Mouse (Mus musculus): ENCODE results near the gene Vstm5. TPM values are rescaled to one million over a fixed set of nuclear protein-coding genes. Genes with fewer than 3 reads are reported as not detected.
"Not testable (repeated sequence)": the region's sequence is repeated elsewhere in the genome, so short reads cannot be mapped to it uniquely, and the experiment has no call there.

The Vstm5 gene
- total RNA-seq, 2 experiments from 2014 or later = 7.5 to 8.4 TPM

DNA sequence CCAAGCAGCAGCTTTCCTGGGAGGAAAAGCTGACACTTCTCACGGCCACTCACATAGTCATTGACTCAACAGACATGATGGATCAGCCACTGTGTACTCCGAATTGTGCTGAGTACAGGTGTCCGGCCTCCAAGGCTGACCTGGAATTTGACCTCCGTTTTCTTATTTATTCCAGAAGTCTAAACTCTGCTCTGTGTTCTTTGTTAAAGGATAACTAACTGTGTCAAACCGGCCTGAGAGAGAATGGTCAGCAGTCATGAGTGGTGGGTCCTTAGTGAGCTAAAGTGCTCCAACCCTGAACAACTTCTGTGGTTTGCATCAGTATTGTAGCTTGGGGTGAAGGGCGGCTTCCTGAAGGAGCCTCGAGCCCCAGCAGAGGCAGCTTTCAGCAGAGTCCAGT, 13.4 kb downstream of the Vstm5 start:
- intact Hi-C loops (cut with DNase I) = no loop called here
- no peak for DNase-seq (ENCODE audit: low spot score in 2 of 2)

DNA sequence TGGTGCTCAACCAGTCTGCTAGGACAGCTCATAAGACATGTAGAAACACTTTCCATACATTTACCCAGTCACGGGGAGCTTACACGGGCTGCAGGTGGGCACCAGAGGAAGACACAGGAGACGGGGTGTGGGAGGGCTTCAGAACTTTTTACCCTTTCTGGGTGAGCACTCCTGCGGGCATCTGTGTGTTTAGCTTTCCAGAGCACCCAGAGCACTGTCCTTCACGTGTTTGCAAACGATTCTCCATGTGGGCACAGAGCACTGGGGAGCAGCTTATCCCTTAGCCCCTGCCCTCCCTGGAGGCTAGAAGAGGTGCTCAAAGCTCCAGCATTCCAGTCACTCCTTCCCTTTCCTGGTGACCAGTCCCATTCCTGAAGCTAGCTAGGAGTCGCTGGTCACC, 15.7 kb downstream of the Vstm5 start:
- intact Hi-C loops (cut with DNase I) = no loop called here
- no peak for DNase-seq (ENCODE audit: low spot score in 2 of 2)

GRCm38 (mm10) chr9:15256214-15256613, 17.4 kb downstream of the Vstm5 start:
- intact Hi-C loops (cut with DNase I) = no loop called here
- DNase-seq (ENCODE audit: low spot score in 2 of 2) = no peak

DNA sequence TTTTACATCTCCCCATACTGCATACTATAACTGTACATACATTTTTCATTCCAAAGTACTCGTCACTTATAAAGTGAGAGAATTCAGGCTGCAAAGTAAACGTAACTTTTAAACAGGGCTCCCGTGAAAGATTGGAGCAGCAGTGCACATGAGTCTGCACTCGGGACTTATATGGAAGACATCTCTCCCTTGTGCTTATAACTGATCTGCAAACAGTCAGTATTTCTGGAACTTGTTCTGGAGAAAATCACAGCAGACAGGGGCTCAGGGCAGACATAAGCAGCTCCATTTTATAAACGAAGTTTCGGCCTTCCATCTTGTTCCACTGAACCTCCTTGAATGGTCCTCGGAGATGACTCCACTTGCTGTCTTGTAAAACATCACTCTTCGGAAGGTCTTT, 23.1 kb downstream of the Vstm5 start:
- intact Hi-C loops (cut with DNase I) = no loop called here
- DNase-seq (ENCODE audit: low spot score in 2 of 2) = no peak

- no peak for DNase-seq (ENCODE audit: low spot score in 2 of 2)
Observed at GRCm38 (mm10) chr9:15263487-15263886, 24.6 kb downstream of the Vstm5 start.

DNA sequence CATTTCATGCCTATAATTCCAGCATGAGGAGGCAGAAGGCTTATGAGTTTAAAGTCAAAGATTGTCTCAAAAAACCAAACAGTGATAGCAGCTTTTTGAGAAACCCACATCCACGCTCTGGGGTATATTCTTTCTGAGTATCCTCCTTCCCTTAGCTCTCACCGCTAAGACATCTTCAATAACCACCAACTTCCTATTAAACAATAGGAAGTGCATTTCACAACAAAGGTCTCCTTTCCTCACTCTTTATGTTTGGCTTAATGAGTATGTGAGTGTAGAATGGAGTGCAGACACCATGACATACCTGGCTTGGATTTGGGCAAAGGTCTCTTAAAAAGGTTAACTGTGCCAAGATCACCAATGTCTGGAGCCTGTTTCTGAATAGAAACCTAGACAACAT, 35.1 kb downstream of the Vstm5 start:
- intact Hi-C loops (cut with DNase I) = no loop called here
- DNase-seq (ENCODE audit: low spot score in 2 of 2) = no peak

More at GRCm38 (mm10) chr9:15263487-15263886, 24.6 kb downstream of the Vstm5 start:
- intact Hi-C loops (cut with DNase I) = no loop called here

- no peak for DNase-seq (ENCODE audit: low spot score in 2 of 2)
- intact Hi-C loops (cut with DNase I) = no loop called here
Observed at GRCm38 (mm10) chr9:15276855-15277254, 38.0 kb downstream of the Vstm5 start.

GRCm38 (mm10) chr9:15278343-15278742, 39.5 kb downstream of the Vstm5 start:
- intact Hi-C loops (cut with DNase I) = no loop called here
- DNase-seq (ENCODE audit: low spot score in 2 of 2) = no peak

DNA sequence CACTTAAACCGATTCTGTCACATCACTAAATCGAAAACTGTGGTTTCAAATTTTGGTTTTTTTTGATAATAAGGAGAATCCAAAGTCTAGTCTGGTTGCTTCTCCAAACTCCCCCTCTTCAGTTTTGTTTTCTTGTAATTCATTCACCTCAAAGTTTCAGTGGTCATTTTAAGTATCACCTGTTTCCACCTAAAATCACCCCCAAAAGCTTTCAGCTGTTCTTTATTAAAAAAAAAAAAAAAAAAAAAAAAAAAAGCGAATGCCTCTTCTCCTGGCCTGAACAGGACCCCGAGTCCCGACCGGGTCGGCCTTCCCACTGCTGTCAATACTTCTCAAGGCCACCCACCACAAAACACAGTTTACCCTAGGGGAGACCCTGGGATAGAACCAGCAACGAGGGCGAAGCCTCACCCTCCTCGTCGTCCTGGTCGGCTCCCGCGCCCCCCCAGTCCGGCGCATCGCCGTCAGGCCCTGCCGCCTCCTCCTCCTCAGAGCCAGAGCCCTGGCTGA, 40.3 kb downstream of the Vstm5 start:
- no peak for DNase-seq (ENCODE audit: low spot score in 2 of 2)
- intact Hi-C loops (cut with DNase I) = no loop called here

GRCm38 (mm10) chr9:15279649-15280490, 41.0 kb downstream of the Vstm5 start, which contains the start of gene Med17:
Gene Med17 (minus strand): TSS chr9:15279931.
- DNase-seq (ENCODE audit: low spot score in 2 of 2) = peak; percentile 95 to 96
- intact Hi-C loops (cut with DNase I) = no loop called here

DNA sequence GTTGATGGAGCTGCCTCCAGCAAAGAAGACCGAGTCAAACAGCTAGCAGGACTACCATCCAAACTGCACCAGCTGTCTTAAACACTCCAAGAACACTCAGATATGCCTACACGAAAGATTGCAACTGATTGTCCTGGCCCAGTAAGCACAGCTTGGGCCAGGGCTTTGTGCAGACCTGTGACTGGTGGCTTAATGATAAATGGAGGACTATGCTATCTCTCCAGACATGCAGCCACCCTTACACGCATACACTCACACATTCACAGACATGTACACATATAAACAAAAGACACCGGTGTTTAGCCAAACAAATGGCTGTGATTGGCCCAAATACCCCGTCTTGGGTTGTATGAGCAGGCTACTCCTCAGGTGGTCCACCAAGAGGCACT, 41.6 kb downstream of the Vstm5 start:
- intact Hi-C loops (cut with DNase I) = no loop called here
- DNase-seq (ENCODE audit: low spot score in 2 of 2) = no peak

DNA sequence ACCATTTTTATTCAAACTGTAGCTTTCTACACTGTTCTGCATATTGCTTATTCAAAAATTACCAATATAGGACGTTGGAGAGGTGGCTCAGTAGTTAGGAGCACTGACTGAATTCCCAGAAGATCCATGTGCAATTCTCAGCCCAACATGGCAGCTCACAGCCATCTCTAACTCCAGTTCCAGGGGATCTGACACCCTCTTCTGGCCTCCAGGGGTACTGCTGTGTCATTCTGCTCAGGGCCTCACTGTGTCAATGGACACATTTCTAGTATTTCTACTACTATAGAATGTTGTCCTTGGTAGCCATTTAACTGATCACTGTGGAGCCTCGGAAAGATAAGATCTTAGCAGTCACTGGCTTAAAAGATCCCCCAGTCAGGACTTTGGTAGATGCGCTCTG, 46.6 kb downstream of the Vstm5 start:
- intact Hi-C loops (cut with DNase I) = no loop called here
- no peak for DNase-seq (ENCODE audit: low spot score in 2 of 2)

DNA sequence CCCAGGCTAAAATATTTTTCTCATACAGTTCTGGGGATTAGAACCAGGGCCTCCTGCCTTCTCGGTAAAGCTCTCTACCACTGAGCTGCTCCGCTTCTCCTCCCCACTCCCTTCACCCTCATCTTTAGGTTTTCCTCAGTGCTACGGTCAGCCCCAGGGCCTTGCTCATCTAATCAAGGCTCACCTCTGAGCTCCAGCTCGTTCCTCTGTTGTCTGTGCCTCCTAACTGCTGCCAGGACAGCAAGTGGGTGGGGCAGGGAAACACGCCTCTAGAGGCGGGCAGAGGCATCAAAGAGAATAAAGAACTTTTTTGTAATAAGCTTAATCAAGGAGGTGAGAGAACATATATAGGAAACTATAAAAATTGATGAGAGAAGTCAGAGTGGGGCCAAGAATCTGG, 49.0 kb downstream of the Vstm5 start:
- intact Hi-C loops (cut with DNase I) = no loop called here
- no peak for DNase-seq (ENCODE audit: low spot score in 2 of 2)

DNA sequence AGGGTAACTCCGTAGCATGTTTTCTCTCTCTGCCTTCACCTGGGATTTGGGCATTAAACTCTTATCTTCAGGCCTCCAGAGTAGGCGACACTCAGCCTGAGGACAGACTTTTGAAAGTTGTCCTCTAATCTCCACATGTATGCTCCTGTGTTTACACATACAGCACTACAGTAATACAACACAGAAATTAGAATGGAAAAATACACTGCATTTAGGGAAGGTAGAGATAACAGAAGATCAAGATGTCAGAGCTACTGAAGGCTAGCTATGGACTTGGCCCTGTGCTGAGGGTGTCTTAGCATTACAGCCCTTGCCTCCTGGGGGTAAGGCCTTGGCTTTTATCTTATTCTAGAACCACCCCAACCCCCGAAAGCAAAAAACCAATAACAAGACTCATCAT, 49.6 kb downstream of the Vstm5 start:
- DNase-seq (ENCODE audit: low spot score in 2 of 2) = no peak
- intact Hi-C loops (cut with DNase I) = no loop called here

- DNase-seq (ENCODE audit: low spot score in 2 of 2) = no peak
- intact Hi-C loops (cut with DNase I) = no loop called here
Observed at GRCm38 (mm10) chr9:15289251-15289650, 50.4 kb downstream of the Vstm5 start.

- DNase-seq (ENCODE audit: low spot score in 2 of 2) = no peak
- intact Hi-C loops (cut with DNase I) = no loop called here
Observed at GRCm38 (mm10) chr9:15297112-15297511, 58.3 kb downstream of the Vstm5 start.

DNA sequence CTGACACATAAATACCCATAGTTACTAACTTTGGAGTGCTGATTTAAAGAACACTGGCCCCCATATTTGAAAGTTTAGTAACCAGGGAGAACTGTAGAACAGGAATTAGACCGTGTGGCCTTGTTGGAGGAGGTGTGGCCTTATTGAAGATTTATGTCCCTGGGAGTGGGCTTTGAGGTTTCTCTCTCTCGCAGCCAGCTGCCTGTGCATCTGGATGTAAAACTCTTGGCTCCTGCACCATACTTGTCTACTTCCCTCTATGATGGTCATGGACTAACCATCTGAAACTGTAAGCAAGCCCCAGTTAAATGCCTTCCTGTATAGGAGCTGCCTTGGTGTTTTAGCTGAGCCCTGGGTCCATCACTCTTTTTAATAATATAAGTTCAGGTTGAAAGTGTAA, 59.6 kb downstream of the Vstm5 start:
- DNase-seq (ENCODE audit: low spot score in 2 of 2) = no peak
- intact Hi-C loops (cut with DNase I) = no loop called here

GRCm38 (mm10) chr9:15300056-15300455, 61.2 kb downstream of the Vstm5 start:
- intact Hi-C loops (cut with DNase I) = no loop called here
- no peak for DNase-seq (ENCODE audit: low spot score in 2 of 2)

GRCm38 (mm10) chr9:15301399-15301798, 62.6 kb downstream of the Vstm5 start:
- intact Hi-C loops (cut with DNase I) = no loop called here
- DNase-seq (ENCODE audit: low spot score in 2 of 2) = no peak

- intact Hi-C loops (cut with DNase I); DNase-seq (ENCODE audit: low spot score in 2 of 2): not testable (repeated sequence)
Observed at GRCm38 (mm10) chr9:15302006-15302405, 63.2 kb downstream of the Vstm5 start.

DNA sequence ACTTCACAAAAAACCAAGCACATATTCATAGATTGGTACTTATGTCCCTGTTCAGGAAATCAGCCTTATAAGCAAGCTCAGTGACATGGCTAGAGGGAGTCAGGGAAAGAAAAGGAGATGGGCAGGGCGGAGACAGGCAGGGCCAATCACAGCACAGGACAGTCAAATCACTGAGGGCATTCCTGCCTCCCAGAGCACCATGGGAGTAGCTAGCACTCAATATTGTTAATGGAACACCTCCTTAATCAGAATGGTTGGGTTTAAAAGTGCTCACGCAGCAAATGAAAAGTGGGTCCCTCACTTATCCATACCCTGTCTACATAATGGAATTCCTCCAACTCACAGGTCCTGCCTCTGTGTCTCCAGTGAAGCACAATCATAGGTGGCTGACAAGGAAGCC, 64.0 kb downstream of the Vstm5 start:
- intact Hi-C loops (cut with DNase I) = no loop called here

More for the DNA sequence above, 64.0 kb downstream of the Vstm5 start:
- DNase-seq (ENCODE audit: low spot score in 2 of 2) = no peak

All from left cerebral cortex, postnatal 14 days (tissue).